Mouse (Mus musculus): ENCODE results near the gene Krtap4-13. TPM values are rescaled to one million over a fixed set of nuclear protein-coding genes. Genes with fewer than 3 reads are reported as not detected.
"Not testable (repeated sequence)": the region's sequence is repeated elsewhere in the genome, so short reads cannot be mapped to it uniquely, and the experiment has no call there.

The Krtap4-13 gene
- polyA plus RNA-seq, 1 experiment: not detected

DNA sequence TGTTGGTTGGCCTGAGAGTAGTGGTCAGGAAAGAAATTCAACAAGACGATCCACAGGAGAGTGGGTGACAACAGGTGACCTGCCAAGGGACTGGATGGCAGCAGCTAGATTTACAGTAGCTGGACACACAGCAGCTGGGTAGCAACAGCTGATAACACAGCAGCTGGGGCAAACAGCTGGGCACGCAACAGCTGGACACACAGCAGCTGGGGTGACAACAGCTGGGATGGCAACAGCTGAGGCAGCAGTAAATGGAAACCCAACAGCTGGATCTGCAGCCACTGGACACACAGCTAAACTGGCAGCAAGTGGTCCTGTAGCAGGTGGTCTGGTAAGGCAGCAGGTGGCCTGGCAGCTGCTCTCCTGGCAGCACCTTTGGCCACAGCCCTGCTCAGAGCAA is 37.1 kb upstream of the Krtap4-13 start:
- Histone ChIP-seq H3K36me3 (ENCODE audit: control insufficient read depth, insufficient read depth) (no peaks in the 10 kb centered on the region), H3ac (ENCODE audit: control insufficient read depth, insufficient read length) (no peak overlapping the region), H3K4me3 (no peak overlapping the region), H3K4me2 (ENCODE audit: low read depth) (no peak overlapping the region), H3K27me3 (ENCODE audit: control insufficient read depth, insufficient read depth, insufficient read length) (no peaks in the 10 kb centered on the region), H3K79me2 (ENCODE audit: control insufficient read depth, insufficient read depth) (no peaks in the 10 kb centered on the region)
- TF ChIP-seq POLR2AphosphoS2 (IDR thresholded peaks at IDR 0.05; ENCODE audit: insufficient read length, low read depth): no peak
- TF ChIP-seq MYOG (IDR thresholded peaks at IDR 0.05; ENCODE audit: control insufficient read depth in 1 of 3, insufficient read depth in 1 of 3, insufficient read length in 2 of 3, low read depth in 2 of 3): peak in 2 of 3 experiments; percentile 2 to 32
- TF ChIP-seq USF1 (IDR thresholded peaks at IDR 0.05; ENCODE audit: low read depth): no peak
- TF ChIP-seq MYOD1 (IDR thresholded peaks at IDR 0.05; ENCODE audit: control insufficient read depth in 1 of 3, insufficient read length in 2 of 3, low read depth in 2 of 3): peak in 2 of 3 experiments; percentile 39 to 56

- Histone ChIP-seq H3K36me3 (ENCODE audit: control insufficient read depth, insufficient read depth) (no peaks in the 10 kb centered on the region), H3K4me2 (ENCODE audit: low read depth) (no peak overlapping the region), H3K79me2 (ENCODE audit: control insufficient read depth, insufficient read depth) (no peaks in the 10 kb centered on the region), H3ac (ENCODE audit: control insufficient read depth, insufficient read length) (no peak overlapping the region), H3K4me3 (no peak overlapping the region), H3K27me3 (ENCODE audit: control insufficient read depth, insufficient read depth, insufficient read length) (no peaks in the 10 kb centered on the region)
- TF ChIP-seq CEBPB (IDR thresholded peaks at IDR 0.05; ENCODE audit: insufficient read depth, poor library complexity, severe bottlenecking): no peak
- TF ChIP-seq TCF12 (IDR thresholded peaks at IDR 0.05; ENCODE audit: insufficient read depth, poor library complexity, severe bottlenecking): no peak
- no peak for TF ChIP-seq POLR2AphosphoS2 (IDR thresholded peaks at IDR 0.05; ENCODE audit: insufficient read length, low read depth)
- TF ChIP-seq MYOG (IDR thresholded peaks at IDR 0.05; ENCODE audit: control insufficient read depth in 1 of 3, insufficient read depth in 1 of 3, insufficient read length in 2 of 3, low read depth in 2 of 3): no peak
- no peak for TF ChIP-seq MYOD1 (IDR thresholded peaks at IDR 0.05; ENCODE audit: control insufficient read depth in 1 of 3, insufficient read length in 2 of 3, low read depth in 2 of 3)
- TF ChIP-seq USF1 (IDR thresholded peaks at IDR 0.05; ENCODE audit: low read depth): no peak
- TF ChIP-seq E2F4 (IDR thresholded peaks at IDR 0.05; ENCODE audit: insufficient read depth): no peak
- TF ChIP-seq TCF3 (IDR thresholded peaks at IDR 0.05; ENCODE audit: insufficient read length, low read depth): no peak
- TF ChIP-seq MAX (IDR thresholded peaks at IDR 0.05; ENCODE audit: low read depth): no peak
- TF ChIP-seq SRF (IDR thresholded peaks at IDR 0.05; ENCODE audit: control insufficient read depth, insufficient read length, low read depth): no peak
- TF ChIP-seq POLR2A (IDR thresholded peaks at IDR 0.05; ENCODE audit: insufficient read length, low read depth): no peak
- TF ChIP-seq REST (IDR thresholded peaks at IDR 0.05; ENCODE audit: insufficient read depth, insufficient read length): no peak
Measured at GRCm38 (mm10) chr11:99842185-99842584, 32.5 kb upstream of the Krtap4-13 start.

DNA sequence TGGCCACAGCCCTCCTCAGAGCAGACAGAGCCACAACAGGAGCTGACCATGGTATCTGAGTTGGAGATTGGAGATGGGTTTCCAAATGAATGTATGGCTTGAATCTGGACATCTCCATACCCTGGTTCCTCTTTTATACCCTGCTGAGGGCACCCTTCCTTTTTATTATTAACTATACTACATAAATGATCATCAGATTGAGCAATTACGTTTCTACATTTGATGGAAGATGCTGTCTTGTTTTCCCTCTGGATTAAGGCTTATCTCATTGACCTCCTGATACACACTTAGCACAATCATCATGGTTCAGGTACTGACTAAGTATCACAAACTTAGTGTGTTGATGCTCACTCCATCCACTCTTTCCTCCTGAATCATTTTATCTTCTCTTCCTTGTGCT is 28.3 kb upstream of the Krtap4-13 start, which contains the start of gene 2300003K06Rik:
Gene 2300003K06Rik, minus strand, starts transcription at position 101 of the 400 bp plus-strand sequence.
- H3K79me2 ChIP-seq (ENCODE audit: control insufficient read depth, insufficient read depth): no peaks in the 10 kb centered on the region
- no peak within 1 kb of the TSS for H3K4me3 ChIP-seq
- no peaks in the 10 kb centered on the region for H3K36me3 ChIP-seq (ENCODE audit: control insufficient read depth, insufficient read depth)
- no peak for TF ChIP-seq SRF (IDR thresholded peaks at IDR 0.05; ENCODE audit: control insufficient read depth, insufficient read length, low read depth)
- TF ChIP-seq POLR2A (IDR thresholded peaks at IDR 0.05; ENCODE audit: insufficient read length, low read depth): no peak
- TF ChIP-seq MAX (IDR thresholded peaks at IDR 0.05; ENCODE audit: low read depth): no peak
- TF ChIP-seq USF1 (IDR thresholded peaks at IDR 0.05; ENCODE audit: low read depth): no peak
- no peak for TF ChIP-seq TCF12 (IDR thresholded peaks at IDR 0.05; ENCODE audit: insufficient read depth, poor library complexity, severe bottlenecking)
- no peak for TF ChIP-seq MYOD1 (IDR thresholded peaks at IDR 0.05; ENCODE audit: control insufficient read depth in 1 of 3, insufficient read length in 2 of 3, low read depth in 2 of 3)
- TF ChIP-seq TCF3 (IDR thresholded peaks at IDR 0.05; ENCODE audit: insufficient read length, low read depth): no peak
- TF ChIP-seq CEBPB (IDR thresholded peaks at IDR 0.05; ENCODE audit: insufficient read depth, poor library complexity, severe bottlenecking): no peak
- no peak for TF ChIP-seq REST (IDR thresholded peaks at IDR 0.05; ENCODE audit: insufficient read depth, insufficient read length)
- no peak for TF ChIP-seq MYOG (IDR thresholded peaks at IDR 0.05; ENCODE audit: control insufficient read depth in 1 of 3, insufficient read depth in 1 of 3, insufficient read length in 2 of 3, low read depth in 2 of 3)
- TF ChIP-seq E2F4 (IDR thresholded peaks at IDR 0.05; ENCODE audit: insufficient read depth): no peak
- TF ChIP-seq POLR2AphosphoS2 (IDR thresholded peaks at IDR 0.05; ENCODE audit: insufficient read length, low read depth): no peak
- H3ac ChIP-seq (ENCODE audit: control insufficient read depth, insufficient read length): no peak within 1 kb of the TSS
- H3K27me3 ChIP-seq (ENCODE audit: control insufficient read depth, insufficient read depth, insufficient read length): no peaks in the 10 kb centered on the region
- no peak within 1 kb of the TSS for H3K4me2 ChIP-seq (ENCODE audit: low read depth)

GRCm38 (mm10) chr11:99815566-99815965 is 5.9 kb upstream of the Krtap4-13 start, which contains the start of gene Gm11564:
Gene Gm11564 (minus strand): TSS chr11:99815666.
- H3K4me3 ChIP-seq; H3ac ChIP-seq (ENCODE audit: control insufficient read depth, insufficient read length); H3K36me3 ChIP-seq (ENCODE audit: control insufficient read depth, insufficient read depth); H3K27me3 ChIP-seq (ENCODE audit: control insufficient read depth, insufficient read depth, insufficient read length); H3K79me2 ChIP-seq (ENCODE audit: control insufficient read depth, insufficient read depth); H3K4me2 ChIP-seq (ENCODE audit: low read depth): not testable (repeated sequence)

DNA sequence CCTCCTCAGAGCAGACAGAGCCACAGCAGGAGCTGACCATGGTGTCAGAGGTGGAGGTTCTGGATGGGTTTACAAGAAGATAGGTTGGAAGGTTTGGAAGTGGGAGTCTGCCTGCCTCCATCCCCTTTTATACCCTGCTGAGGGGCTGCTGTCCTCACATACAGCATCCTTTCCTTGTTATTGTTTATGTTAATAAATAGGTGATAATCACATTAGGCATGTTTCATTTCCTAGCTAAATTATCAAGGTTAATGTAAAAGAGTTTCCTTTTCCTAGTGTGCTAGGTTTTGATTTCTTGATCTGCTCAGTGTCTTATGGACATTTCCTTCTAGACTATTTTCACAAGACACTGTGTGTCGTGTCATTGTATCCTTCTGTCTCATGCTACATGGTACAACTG is 5.3 kb downstream of the Krtap4-13 start, which contains the start of gene Gm11554:
Gene Gm11554, minus strand, starts transcription at position 101 of the 400 bp plus-strand sequence.
- H3K4me3 ChIP-seq; H3K79me2 ChIP-seq (ENCODE audit: control insufficient read depth, insufficient read depth); H3K36me3 ChIP-seq (ENCODE audit: control insufficient read depth, insufficient read depth); H3K4me2 ChIP-seq (ENCODE audit: low read depth); H3ac ChIP-seq (ENCODE audit: control insufficient read depth, insufficient read length); H3K27me3 ChIP-seq (ENCODE audit: control insufficient read depth, insufficient read depth, insufficient read length): not testable (repeated sequence)

DNA sequence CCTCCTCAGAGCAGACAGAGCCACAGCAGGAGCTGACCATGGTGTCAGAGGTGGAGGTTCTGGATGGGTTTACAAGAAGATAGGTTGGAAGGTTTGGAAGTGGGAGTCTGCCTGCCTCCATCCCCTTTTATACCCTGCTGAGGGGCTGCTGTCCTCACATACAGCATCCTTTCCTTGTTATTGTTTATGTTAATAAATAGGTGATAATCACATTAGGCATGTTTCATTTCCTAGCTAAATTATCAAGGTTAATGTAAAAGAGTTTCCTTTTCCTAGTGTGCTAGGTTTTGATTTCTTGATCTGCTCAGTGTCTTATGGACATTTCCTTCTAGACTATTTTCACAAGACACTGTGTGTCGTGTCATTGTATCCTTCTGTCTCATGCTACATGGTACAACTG is 10.9 kb downstream of the Krtap4-13 start, which contains the start of gene Gm11569:
Gene Gm11569, minus strand, starts transcription at position 101 of the 400 bp plus-strand sequence.
- H3K4me3 ChIP-seq; H3ac ChIP-seq (ENCODE audit: control insufficient read depth, insufficient read length); H3K79me2 ChIP-seq (ENCODE audit: control insufficient read depth, insufficient read depth); H3K4me2 ChIP-seq (ENCODE audit: low read depth); H3K27me3 ChIP-seq (ENCODE audit: control insufficient read depth, insufficient read depth, insufficient read length); H3K36me3 ChIP-seq (ENCODE audit: control insufficient read depth, insufficient read depth): not testable (repeated sequence)
